Mouse (Mus musculus): Measurements from ENCODE around the gene AL607142.1. TPM values are rescaled to one million over a fixed set of nuclear protein-coding genes. Genes with fewer than 3 reads are reported as not detected.

AL607142.1 gene
- total RNA-seq, 1 experiment = not detected

DNA sequence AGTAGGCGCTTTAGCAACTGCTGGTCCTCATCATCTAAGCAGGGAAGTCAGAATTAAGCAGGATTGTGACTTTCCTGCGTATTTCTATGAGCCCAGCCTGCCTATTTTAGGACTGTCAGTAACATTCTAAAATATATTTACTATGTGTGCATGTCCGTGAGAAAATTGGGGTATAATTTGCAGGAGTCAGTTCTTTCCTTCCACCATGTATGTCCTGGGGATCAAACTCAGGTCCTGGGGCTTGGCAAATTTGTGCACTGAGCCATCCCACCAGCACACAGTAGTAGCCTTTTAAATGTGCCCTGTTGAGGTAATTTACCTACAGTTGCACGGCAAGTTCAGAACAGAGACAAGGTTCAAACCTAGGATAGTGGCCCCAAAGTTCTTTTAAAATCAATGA is 28.5 kb upstream of the AL607142.1 start:
- Histone ChIP-seq H3K36me3 (ENCODE audit: control insufficient read depth, insufficient read depth, low read length, poor library complexity, severe bottlenecking) (no peaks in the 10 kb centered on the region), H3K4me3 (ENCODE audit: insufficient read depth in 1 of 2, low read depth in 1 of 2, low read length in 2 of 2, poor library complexity in 1 of 2, severe bottlenecking in 1 of 2) (no peak overlapping the region), H3K9ac (ENCODE audit: insufficient read depth, low read depth, low read length, poor library complexity, severe bottlenecking) (no peak overlapping the region), H3K27ac (ENCODE audit: insufficient read depth, low read depth, low read length, poor library complexity, severe bottlenecking) (no peak overlapping the region), H3K9me3 (ENCODE audit: control insufficient read depth, insufficient read depth, low read depth, low read length) (no peaks in the 10 kb centered on the region), H3K4me1 (ENCODE audit: control insufficient read depth in 2 of 2, insufficient read depth in 2 of 2, low read length in 2 of 2, poor library complexity in 1 of 2) (0 out of 4 replicates have a peak, but pooled peaks cover 0 to 2% of the 10 kb centered on the region in 2 experiments)
- in situ Hi-C loops (cut with MboI; ENCODE audit: low sequenced_read_pairs in 2 of 2, unreplicated experiment in 2 of 2) = no loop called here
- TF ChIP-seq ZC3H11A (IDR thresholded peaks at IDR 0.05; ENCODE audit: borderline replicate concordance, low read depth, low read length) (no peak), MAFK (IDR thresholded peaks at IDR 0.05; ENCODE audit: insufficient read depth, low read depth, low read length) (no peak), CHD2 (IDR thresholded peaks at IDR 0.05; ENCODE audit: low read depth, low read length) (no peak), ZNF384 (IDR thresholded peaks at IDR 0.05; ENCODE audit: low read depth, low read length) (no peak)
- DNase-seq (ENCODE audit: low read depth, low spot score) = no peak

DNA sequence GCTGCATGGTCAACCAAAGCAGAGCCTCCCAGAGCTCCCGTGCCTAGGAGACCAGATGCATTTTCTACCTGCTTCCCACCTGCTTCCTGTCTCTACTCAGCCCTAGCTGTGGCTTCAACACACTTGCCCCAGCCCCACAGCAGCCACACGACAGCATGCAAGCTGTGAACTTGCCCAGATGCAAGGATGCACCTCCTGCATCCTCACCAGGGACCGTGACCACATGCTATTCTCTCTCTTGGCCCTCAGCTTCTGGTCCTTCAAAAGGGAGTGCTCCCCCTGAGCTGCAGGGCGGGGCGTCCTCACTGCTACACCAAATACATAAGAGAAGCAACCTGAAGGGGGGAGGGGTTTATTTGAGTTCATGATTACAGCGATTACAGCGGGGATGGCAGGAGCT is 27.8 kb upstream of the AL607142.1 start:
- in situ Hi-C loops (cut with MboI; ENCODE audit: low sequenced_read_pairs in 2 of 2, unreplicated experiment in 2 of 2) = no loop called here

DNA sequence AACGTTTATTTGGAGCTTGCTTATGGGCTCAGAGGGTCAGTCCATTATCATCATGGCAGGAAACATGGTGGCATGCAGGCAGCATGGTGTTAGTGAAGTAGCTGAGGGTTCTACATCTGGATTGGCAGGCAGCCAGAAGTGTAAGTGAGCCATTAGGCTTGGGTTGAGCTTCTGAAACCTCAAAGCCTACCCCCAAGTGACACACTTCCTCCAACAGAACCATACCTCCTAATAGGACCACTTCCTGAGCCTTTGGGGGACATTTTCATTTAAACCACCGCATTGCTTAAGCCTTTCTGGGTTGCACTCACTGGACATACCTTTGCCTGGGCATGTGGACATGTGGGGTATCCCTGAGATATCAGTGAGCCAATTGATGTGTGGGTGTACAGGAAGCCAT is 23.3 kb upstream of the AL607142.1 start:
- Histone ChIP-seq H3K27ac (ENCODE audit: insufficient read depth, low read depth, low read length, poor library complexity, severe bottlenecking) (no peak overlapping the region), H3K9me3 (ENCODE audit: control insufficient read depth, insufficient read depth, low read depth, low read length) (no peaks in the 10 kb centered on the region), H3K4me1 (ENCODE audit: control insufficient read depth in 2 of 2, insufficient read depth in 2 of 2, low read length in 2 of 2, poor library complexity in 1 of 2) (0 out of 4 replicates have a peak, but pooled peaks cover 0 to 2% of the 10 kb centered on the region in 2 experiments), H3K4me3 (ENCODE audit: insufficient read depth in 1 of 2, low read depth in 1 of 2, low read length in 2 of 2, poor library complexity in 1 of 2, severe bottlenecking in 1 of 2) (no peak overlapping the region), H3K9ac (ENCODE audit: insufficient read depth, low read depth, low read length, poor library complexity, severe bottlenecking) (no peak overlapping the region), H3K36me3 (ENCODE audit: control insufficient read depth, insufficient read depth, low read length, poor library complexity, severe bottlenecking) (no peaks in the 10 kb centered on the region)
- TF ChIP-seq HCFC1 (IDR thresholded peaks at IDR 0.05; ENCODE audit: borderline replicate concordance, insufficient read depth, low read length) (no peak), ZNF384 (IDR thresholded peaks at IDR 0.05; ENCODE audit: low read depth, low read length) (no peak), ZC3H11A (IDR thresholded peaks at IDR 0.05; ENCODE audit: borderline replicate concordance, low read depth, low read length) (no peak), CHD2 (IDR thresholded peaks at IDR 0.05; ENCODE audit: low read depth, low read length) (no peak), MAFK (IDR thresholded peaks at IDR 0.05; ENCODE audit: insufficient read depth, low read depth, low read length) (no peak)
- in situ Hi-C loops (cut with MboI; ENCODE audit: low sequenced_read_pairs in 2 of 2, unreplicated experiment in 2 of 2) = no loop called here
- no peak for DNase-seq (ENCODE audit: low read depth, low spot score)

More for the DNA sequence above, 27.8 kb upstream of the AL607142.1 start:
- H3K9ac ChIP-seq (ENCODE audit: insufficient read depth, low read depth, low read length, poor library complexity, severe bottlenecking) = no peak overlapping the region
- H3K27ac ChIP-seq (ENCODE audit: insufficient read depth, low read depth, low read length, poor library complexity, severe bottlenecking) = no peak overlapping the region
- no peak overlapping the region for H3K4me3 ChIP-seq (ENCODE audit: insufficient read depth in 1 of 2, low read depth in 1 of 2, low read length in 2 of 2, poor library complexity in 1 of 2, severe bottlenecking in 1 of 2)
- no peaks in the 10 kb centered on the region for H3K9me3 ChIP-seq (ENCODE audit: control insufficient read depth, insufficient read depth, low read depth, low read length)
- DNase-seq (ENCODE audit: low read depth, low spot score) = no peak
- H3K36me3 ChIP-seq (ENCODE audit: control insufficient read depth, insufficient read depth, low read length, poor library complexity, severe bottlenecking) = no peaks in the 10 kb centered on the region
- 0 out of 4 replicates have a peak, but pooled peaks cover 0 to 2% of the 10 kb centered on the region in 2 experiments for H3K4me1 ChIP-seq (ENCODE audit: control insufficient read depth in 2 of 2, insufficient read depth in 2 of 2, low read length in 2 of 2, poor library complexity in 1 of 2)
- no peak for TF ChIP-seq ZC3H11A (IDR thresholded peaks at IDR 0.05; ENCODE audit: borderline replicate concordance, low read depth, low read length)
- TF ChIP-seq HCFC1 (IDR thresholded peaks at IDR 0.05; ENCODE audit: borderline replicate concordance, insufficient read depth, low read length) = no peak
- TF ChIP-seq CHD2 (IDR thresholded peaks at IDR 0.05; ENCODE audit: low read depth, low read length) = no peak
- TF ChIP-seq ZNF384 (IDR thresholded peaks at IDR 0.05; ENCODE audit: low read depth, low read length) = no peak
- TF ChIP-seq MAFK (IDR thresholded peaks at IDR 0.05; ENCODE audit: insufficient read depth, low read depth, low read length) = no peak

DNA sequence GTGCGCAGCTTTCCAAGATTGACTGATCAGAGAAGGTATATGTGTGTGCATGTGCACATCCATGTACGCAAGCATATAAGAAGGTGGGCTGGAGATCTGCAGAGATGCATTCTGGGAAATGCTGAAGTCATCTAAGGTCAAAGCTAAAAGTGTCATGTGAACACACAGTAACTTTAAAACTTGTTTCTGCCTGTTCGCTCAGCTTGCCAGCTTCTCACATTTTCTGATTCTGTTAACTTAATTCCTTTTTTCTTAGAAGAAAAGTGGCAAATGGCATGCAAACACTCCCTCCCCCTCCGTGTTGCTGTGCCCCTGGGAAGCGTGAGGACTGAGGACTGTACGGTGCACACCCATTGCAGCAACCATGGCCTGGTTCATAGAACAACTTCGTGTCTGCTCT is 22.3 kb upstream of the AL607142.1 start:
- no peaks in the 10 kb centered on the region for H3K36me3 ChIP-seq (ENCODE audit: control insufficient read depth, insufficient read depth, low read length, poor library complexity, severe bottlenecking)
- H3K27ac ChIP-seq (ENCODE audit: insufficient read depth, low read depth, low read length, poor library complexity, severe bottlenecking) = no peak overlapping the region
- no peaks in the 10 kb centered on the region for H3K9me3 ChIP-seq (ENCODE audit: control insufficient read depth, insufficient read depth, low read depth, low read length)
- no peak for DNase-seq (ENCODE audit: low read depth, low spot score)
- in situ Hi-C loops (cut with MboI; ENCODE audit: low sequenced_read_pairs in 2 of 2, unreplicated experiment in 2 of 2) = no loop called here
- no peak for TF ChIP-seq ZC3H11A (IDR thresholded peaks at IDR 0.05; ENCODE audit: borderline replicate concordance, low read depth, low read length)
- no peak for TF ChIP-seq CHD2 (IDR thresholded peaks at IDR 0.05; ENCODE audit: low read depth, low read length)
- TF ChIP-seq ZNF384 (IDR thresholded peaks at IDR 0.05; ENCODE audit: low read depth, low read length) = no peak
- TF ChIP-seq MAFK (IDR thresholded peaks at IDR 0.05; ENCODE audit: insufficient read depth, low read depth, low read length) = no peak
- no peak for TF ChIP-seq HCFC1 (IDR thresholded peaks at IDR 0.05; ENCODE audit: borderline replicate concordance, insufficient read depth, low read length)
- no peaks in the 10 kb centered on the region for H3K4me1 ChIP-seq (ENCODE audit: control insufficient read depth in 2 of 2, insufficient read depth in 2 of 2, low read length in 2 of 2, poor library complexity in 1 of 2)
- H3K9ac ChIP-seq (ENCODE audit: insufficient read depth, low read depth, low read length, poor library complexity, severe bottlenecking) = no peak overlapping the region
- H3K4me3 ChIP-seq (ENCODE audit: insufficient read depth in 1 of 2, low read depth in 1 of 2, low read length in 2 of 2, poor library complexity in 1 of 2, severe bottlenecking in 1 of 2) = no peak overlapping the region

DNA sequence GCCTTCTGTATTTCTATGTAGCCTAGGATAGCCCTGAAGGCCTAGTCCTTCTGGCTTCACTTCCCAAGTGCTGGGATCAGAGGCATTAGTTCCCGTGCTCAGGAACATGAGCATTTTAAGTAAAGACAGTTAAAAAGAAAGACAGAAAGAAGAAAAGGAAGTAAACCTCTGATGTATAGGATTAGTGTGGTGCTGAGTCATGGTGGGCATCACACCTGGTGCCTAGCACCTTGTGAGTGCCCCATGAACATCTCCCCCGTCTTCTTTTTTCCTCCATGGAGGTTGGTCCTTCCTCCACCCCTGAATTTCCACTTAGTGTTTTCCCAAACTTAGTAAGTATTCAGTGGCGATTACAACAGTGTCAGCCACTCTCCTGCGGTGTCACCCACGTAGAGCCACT is 20.2 kb upstream of the AL607142.1 start:
- no peak overlapping the region for H3K27ac ChIP-seq (ENCODE audit: insufficient read depth, low read depth, low read length, poor library complexity, severe bottlenecking)
- H3K9me3 ChIP-seq (ENCODE audit: control insufficient read depth, insufficient read depth, low read depth, low read length) = no peaks in the 10 kb centered on the region
- TF ChIP-seq MAFK (IDR thresholded peaks at IDR 0.05; ENCODE audit: insufficient read depth, low read depth, low read length) (no peak), ZC3H11A (IDR thresholded peaks at IDR 0.05; ENCODE audit: borderline replicate concordance, low read depth, low read length) (no peak), ZNF384 (IDR thresholded peaks at IDR 0.05; ENCODE audit: low read depth, low read length) (no peak), CHD2 (IDR thresholded peaks at IDR 0.05; ENCODE audit: low read depth, low read length) (no peak), HCFC1 (IDR thresholded peaks at IDR 0.05; ENCODE audit: borderline replicate concordance, insufficient read depth, low read length) (no peak)
- H3K9ac ChIP-seq (ENCODE audit: insufficient read depth, low read depth, low read length, poor library complexity, severe bottlenecking) = no peak overlapping the region
- no peaks in the 10 kb centered on the region for H3K36me3 ChIP-seq (ENCODE audit: control insufficient read depth, insufficient read depth, low read length, poor library complexity, severe bottlenecking)
- no peak for DNase-seq (ENCODE audit: low read depth, low spot score)
- no peak overlapping the region for H3K4me3 ChIP-seq (ENCODE audit: insufficient read depth in 1 of 2, low read depth in 1 of 2, low read length in 2 of 2, poor library complexity in 1 of 2, severe bottlenecking in 1 of 2)
- no peaks in the 10 kb centered on the region for H3K4me1 ChIP-seq (ENCODE audit: control insufficient read depth in 2 of 2, insufficient read depth in 2 of 2, low read length in 2 of 2, poor library complexity in 1 of 2)
- in situ Hi-C loops (cut with MboI; ENCODE audit: low sequenced_read_pairs in 2 of 2, unreplicated experiment in 2 of 2) = no loop called here

All from ES-E14 (cell line).